Mouse (Mus musculus) MEL-GATA-1-ER (cell line): ENCODE measurements around the gene Pter.

Source experiments
- DNase-seq: peaks from one replicate; pipeline ENCODE4 v3.0.0-alpha.2; 2012; ENCODE audit warnings: low read depth; ENCODE audit errors: extremely low read depth

The Pter gene

DNA sequence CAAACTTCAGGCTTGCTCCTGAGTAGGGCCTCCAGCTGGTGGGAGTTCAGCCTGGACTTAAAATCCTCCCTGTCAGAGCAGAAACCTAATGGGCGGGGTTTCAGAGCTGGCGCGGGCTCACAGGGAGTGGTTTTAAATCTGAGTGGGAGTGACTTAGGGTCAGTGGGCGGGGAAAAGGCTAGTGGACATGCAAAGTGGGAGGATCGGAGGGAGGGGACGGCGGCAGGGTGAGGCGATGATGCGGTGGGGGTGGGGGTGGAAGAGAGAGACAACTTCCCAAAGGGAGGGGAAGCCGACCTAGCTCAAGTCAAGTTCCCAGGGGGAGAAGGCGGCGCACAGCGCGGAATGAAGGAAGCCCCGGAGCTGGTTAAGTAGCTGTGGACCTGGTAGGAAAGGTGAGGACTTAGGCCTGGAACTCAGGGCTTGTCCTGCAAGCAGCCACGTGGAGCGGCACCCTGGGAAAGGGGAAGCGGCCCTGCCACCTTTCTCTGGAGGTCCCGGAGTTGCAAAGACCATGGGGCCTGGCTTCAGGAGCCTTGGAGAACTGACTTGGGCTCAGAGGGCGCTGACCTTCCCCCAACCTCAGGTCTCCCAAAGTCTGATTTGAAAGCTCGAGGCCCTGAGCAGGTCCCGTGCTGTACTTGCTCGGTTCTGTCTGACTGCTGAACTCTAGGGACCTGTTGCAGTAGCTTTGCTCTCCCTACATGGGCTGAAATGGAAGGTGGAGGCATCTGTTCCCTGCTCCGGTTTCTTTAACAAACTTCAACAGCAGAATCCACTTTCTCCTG, at the start of gene Pter:
Gene Pter, plus strand, starts transcription at position 238 of the 788 bp plus-strand sequence.
- peak; percentile 86 for DNase-seq

GRCm38 (mm10) chr2:12874232-12874631, 49.6 kb upstream of the Pter start:
- DNase-seq = no peak

- no peak for DNase-seq
Measured at GRCm38 (mm10) chr2:12879492-12879891, 44.3 kb upstream of the Pter start.

DNA sequence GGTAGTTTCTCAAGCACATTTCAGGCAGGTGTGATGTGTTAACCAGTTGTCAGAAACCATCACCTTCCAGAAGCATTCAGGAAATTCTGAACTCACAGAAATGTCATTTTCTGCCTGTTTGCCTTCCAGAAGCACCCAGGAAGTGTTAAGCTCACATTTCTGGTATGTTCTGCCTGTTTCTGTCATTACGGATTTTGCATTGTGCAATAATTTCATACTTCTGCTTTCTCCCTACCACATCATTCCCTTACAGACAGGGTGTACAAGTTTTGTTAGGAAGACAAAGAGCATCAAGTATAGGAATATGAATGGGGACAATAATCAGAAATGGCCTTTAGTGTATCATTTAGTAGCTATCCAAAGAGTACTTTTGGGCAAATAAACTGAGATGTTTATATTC, 42.8 kb upstream of the Pter start:
- no peak for DNase-seq

DNA sequence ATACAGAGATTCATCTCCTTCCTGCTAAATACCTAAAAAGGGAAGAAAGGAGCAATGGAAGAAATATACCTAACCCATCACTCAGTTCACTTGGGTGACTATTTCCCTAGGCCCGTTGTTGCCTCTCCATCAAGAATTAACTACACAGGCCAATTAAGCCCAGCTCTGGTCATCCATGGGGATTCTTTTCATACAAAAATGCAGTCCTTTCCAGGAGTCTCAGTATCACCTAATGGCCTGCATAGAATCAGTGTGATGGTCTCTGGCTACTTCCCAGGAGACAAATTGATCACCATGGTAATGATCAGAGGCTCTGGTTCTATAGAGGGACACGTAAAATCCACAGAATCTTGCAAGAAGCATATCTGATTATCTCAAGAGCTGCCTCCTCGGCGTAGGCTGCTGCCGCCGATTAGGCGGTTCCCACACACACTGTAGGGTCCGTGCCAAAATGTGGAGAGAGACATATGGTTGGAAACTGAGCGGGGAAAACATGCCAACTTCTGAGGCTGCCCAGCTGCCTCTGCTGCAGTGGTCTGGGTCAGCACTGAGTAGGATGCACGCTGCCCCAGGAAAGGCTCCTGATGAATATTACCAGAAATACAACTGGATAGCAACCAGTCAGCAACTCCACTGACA, 40.4 kb upstream of the Pter start:
- no peak for DNase-seq

- DNase-seq = no peak
Measured at GRCm38 (mm10) chr2:12887015-12887414, 36.8 kb upstream of the Pter start.

DNA sequence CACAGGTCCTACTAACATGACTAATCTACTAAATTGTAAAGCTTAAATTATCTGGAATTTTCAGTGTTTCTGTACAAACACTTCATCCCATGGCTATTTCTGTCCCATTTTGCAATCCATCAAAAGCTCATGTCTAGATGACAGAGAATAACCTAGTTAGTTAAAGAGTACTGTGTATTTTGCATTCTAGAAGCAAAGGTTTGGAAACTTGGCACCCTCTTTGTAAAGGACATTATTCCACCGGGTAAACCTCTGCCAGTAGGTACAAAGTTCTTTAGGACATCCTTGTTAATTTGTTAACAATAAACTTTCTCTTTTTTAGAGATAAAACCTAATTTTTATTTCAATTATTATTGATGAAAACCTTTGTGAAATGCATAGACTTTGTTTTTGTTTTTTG, 18.1 kb upstream of the Pter start:
- DNase-seq = no peak

DNA sequence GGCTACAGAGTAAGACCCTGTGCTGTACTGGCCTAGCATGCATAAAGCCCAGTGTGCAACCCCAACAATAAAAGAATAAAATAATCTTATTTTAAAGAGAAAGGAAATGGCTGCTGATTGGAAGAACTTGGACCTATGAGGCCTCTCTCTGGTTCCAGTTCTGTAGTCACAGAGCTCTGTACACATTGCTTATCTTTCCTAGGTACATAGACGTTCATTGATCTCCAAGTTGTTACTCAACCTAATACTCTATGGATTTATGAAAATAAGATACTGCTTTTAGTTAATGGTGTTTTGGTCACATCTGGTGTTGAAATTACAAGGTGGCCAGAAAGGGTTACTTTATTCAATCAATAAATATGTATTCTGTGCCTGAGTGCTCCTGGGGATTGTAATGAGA, 1.8 kb downstream of the Pter start:
- no peak for DNase-seq

- DNase-seq = no peak
Measured at GRCm38 (mm10) chr2:12930338-12930737, 6.5 kb downstream of the Pter start.

DNA sequence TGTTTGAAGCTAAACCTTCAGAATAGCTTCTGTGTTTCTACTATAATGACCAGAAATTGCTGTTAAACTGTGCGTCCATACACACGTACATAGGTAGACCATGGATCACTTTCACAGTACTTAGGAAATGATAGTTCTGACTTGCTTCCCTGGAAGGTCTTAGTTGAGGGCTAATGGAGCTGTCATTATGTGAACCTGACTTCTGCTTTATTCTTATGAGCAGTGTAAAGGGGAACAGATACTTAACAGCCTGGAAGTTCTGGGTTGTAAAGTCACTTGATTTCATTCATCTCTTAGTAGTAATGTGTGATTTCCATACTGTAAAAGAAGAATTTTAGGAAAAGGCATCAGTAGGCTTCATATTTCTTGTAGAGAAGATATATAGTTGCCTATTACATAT, 10.1 kb downstream of the Pter start:
- DNase-seq = no peak

- DNase-seq = no peak
Measured at GRCm38 (mm10) chr2:12935286-12935685, 11.4 kb downstream of the Pter start.

DNA sequence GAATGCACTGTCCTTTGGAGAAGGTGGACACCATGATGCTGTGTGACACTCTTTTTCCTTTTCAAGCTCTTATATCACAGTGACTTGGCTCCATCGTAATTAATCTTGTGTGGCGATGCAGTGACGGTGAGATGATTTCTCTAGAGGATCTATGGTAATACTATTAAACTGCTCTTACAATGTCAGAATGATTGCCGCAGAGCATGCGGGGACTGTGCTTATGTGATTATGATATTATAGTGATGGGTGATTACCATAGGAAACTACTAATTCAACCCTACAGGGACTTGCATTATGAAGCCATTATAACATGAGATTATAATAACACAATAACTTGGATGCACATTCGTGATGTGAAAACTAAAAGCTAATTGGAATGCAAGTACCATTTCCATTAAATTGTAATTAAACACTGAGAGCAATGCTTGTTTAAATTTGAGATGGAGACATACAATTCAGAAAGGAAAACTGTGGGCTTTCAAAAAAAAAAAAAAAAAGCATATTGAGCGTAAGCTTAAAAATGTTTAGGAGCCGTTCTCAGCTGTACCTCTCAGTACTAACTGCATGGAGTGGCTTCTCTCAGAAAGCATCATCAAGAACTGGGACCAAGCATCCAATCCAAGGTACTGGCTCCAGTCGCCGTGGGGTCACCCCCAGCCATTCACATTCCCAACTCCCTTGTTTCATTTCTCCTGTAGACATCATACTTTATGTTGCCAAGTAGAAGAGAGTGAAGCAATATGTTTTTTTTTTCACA, 13.8 kb downstream of the Pter start:
- no peak for DNase-seq

DNA sequence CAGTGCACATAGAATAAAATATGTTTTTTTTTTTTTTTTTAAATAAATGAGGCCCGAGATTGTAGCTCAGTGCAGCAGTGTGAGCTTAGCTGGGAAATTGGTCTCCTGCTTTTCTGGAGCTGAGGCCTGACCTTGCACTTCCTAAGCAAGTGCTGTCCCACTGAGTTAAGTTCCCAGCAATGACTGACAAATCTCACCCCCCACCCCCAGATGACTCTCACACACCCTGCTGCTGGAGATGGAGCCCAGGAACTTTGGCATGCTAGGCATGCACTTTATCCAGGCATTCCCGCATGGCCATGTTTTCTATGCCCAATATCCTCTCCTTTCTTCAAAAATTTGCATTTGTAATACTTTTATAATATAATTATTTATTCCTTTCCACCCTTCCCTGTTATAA, 14.8 kb downstream of the Pter start:
- no peak for DNase-seq

- no peak for DNase-seq
Measured at GRCm38 (mm10) chr2:12956703-12957424, 33.0 kb downstream of the Pter start.

- no peak for DNase-seq
Measured at GRCm38 (mm10) chr2:12970049-12970724, 46.3 kb downstream of the Pter start.

GRCm38 (mm10) chr2:12973752-12974151, 49.9 kb downstream of the Pter start:
- DNase-seq = no peak

GRCm38 (mm10) chr2:12977367-12977766, 53.5 kb downstream of the Pter start:
- no peak for DNase-seq

DNA sequence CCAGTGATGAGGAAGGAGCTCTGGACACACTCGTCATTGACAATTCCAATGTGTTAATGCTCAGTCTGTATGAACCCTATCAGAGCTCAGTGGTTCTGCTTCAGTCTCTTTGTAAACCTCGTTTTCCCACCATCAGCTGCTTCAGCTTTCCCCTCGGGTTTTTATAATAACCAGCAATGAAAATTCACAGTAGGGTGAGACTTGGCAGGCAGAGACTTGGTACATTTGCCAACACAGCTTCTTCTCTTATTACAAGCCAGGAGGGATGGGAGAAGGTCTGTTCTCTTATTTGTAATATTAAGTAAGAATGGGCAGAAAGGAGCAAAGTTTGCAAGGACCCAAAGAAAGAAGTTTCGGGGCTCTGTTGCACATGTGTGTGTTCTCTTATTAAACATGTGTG, 54.9 kb downstream of the Pter start:
- no peak for DNase-seq

GRCm38 (mm10) chr2:12984901-12985732, 61.3 kb downstream of the Pter start:
- DNase-seq = no peak

GRCm38 (mm10) chr2:13000026-13000425, 76.2 kb downstream of the Pter start:
- DNase-seq = no peak
